Mouse (Mus musculus): ENCODE results near the gene Plekhm1. TPM values are rescaled to one million over a fixed set of nuclear protein-coding genes. Genes with fewer than 3 reads are reported as not detected.

Plekhm1 gene
- polyA plus RNA-seq, 1 experiment from 2014 or later = 4.7 TPM

DNA sequence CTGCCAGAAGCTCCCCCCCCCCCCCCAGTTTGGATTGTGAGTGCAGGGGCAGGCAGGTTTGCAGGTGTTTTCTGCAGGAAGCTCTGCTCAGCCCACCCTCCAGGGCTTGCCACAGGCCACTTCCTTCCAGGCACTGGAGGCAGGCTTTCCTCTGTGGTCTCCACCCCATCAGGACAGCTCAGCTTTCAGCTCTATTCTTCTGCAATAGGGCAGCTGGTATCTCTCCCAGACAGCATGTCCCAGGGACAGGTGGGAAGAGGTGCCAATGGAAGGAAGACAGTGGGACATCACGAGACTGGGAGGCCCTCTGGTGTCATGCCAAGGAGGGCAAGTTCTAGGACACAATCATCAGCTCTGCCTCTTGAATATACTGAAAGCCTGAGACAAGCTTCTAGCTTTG, 37.2 kb downstream of the Plekhm1 start:
- 71% methylated on average over 1 of the region's 1 CpGs for WGBS
- H3K9ac ChIP-seq (ENCODE audit: low read depth, low read length) = no peak overlapping the region
- H3K36me3 ChIP-seq (ENCODE audit: control insufficient read depth, insufficient read depth) = peaks cover 66% of the 10 kb centered on the region
- H3K4me2 ChIP-seq (replicated peaks; ENCODE audit: low read depth) = no peak overlapping the region
- no peak overlapping the region for H3K4me3 ChIP-seq (ENCODE audit: low read depth, low read length)
- ATAC-seq = no peak
- H3K27ac ChIP-seq (ENCODE audit: low read depth, low read length) = no peak overlapping the region
- H3K9me3 ChIP-seq (ENCODE audit: control insufficient read depth) = no peaks in the 10 kb centered on the region
- no peak for TF ChIP-seq CTCF (IDR thresholded peaks at IDR 0.05; ENCODE audit: low read depth)
- H3K27me3 ChIP-seq (replicated peaks; ENCODE audit: control insufficient read depth, insufficient read depth, low read length) = no peaks in the 10 kb centered on the region
- no peaks in the 10 kb centered on the region for H3K4me1 ChIP-seq (replicated peaks; ENCODE audit: control insufficient read depth, insufficient read depth, low read length)

DNA sequence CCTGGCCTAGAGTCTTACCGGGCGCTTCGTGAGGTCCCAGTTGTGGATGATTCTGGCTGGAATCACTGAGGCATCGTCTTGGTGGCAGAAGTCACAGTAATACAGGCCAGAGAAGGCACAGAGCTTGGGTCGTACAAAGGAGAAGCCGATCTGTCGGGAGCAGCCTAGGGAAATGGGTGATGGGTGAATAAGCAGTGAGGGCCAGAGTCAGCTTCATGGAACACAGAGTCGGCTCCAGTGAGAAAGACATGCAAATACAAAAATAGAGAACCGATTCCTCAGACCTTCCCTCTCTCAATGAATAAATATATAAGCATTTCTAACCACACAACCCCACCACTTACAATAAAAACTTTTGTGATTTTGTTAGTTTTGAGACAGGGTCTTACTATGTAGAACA, 38.6 kb downstream of the Plekhm1 start:
- Histone ChIP-seq H3K4me1 (replicated peaks; ENCODE audit: control insufficient read depth, insufficient read depth, low read length) (no peaks in the 10 kb centered on the region), H3K27me3 (replicated peaks; ENCODE audit: control insufficient read depth, insufficient read depth, low read length) (no peaks in the 10 kb centered on the region), H3K27ac (ENCODE audit: low read depth, low read length) (no peak overlapping the region), H3K4me2 (replicated peaks; ENCODE audit: low read depth) (no peak overlapping the region), H3K9ac (ENCODE audit: low read depth, low read length) (no peak overlapping the region), H3K4me3 (ENCODE audit: low read depth, low read length) (no peak overlapping the region), H3K36me3 (ENCODE audit: control insufficient read depth, insufficient read depth) (peaks cover 56% of the 10 kb centered on the region), H3K9me3 (ENCODE audit: control insufficient read depth) (no peaks in the 10 kb centered on the region)
- ATAC-seq = no peak
- no peak for TF ChIP-seq CTCF (IDR thresholded peaks at IDR 0.05; ENCODE audit: low read depth)
- 94% methylated on average over 9 of the region's 9 CpGs for WGBS

DNA sequence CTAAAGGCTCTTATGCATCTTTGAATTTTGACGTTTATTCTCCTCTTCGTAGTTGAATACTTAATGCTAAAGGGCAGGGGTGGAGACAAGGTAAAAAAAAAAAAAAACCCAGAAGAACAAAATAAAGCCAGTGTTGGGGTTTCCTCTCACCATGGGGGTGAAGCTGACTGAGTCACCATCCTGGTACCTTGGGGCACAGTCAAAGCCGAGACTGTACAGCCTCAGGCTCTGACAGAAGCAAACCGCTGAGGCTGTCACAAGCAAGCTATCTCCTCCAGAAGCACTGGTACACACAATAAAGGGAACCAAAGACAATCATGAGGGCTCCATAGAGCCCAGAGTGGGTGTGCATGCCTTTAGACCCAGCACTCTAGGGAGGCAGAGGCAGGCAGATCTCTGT, 39.9 kb downstream of the Plekhm1 start:
- no peak for ATAC-seq
- Histone ChIP-seq H3K36me3 (ENCODE audit: control insufficient read depth, insufficient read depth) (peaks cover 56% of the 10 kb centered on the region), H3K27me3 (replicated peaks; ENCODE audit: control insufficient read depth, insufficient read depth, low read length) (no peaks in the 10 kb centered on the region), H3K4me2 (replicated peaks; ENCODE audit: low read depth) (no peak overlapping the region), H3K4me3 (ENCODE audit: low read depth, low read length) (no peak overlapping the region), H3K9me3 (ENCODE audit: control insufficient read depth) (no peaks in the 10 kb centered on the region), H3K4me1 (replicated peaks; ENCODE audit: control insufficient read depth, insufficient read depth, low read length) (no peaks in the 10 kb centered on the region), H3K27ac (ENCODE audit: low read depth, low read length) (no peak overlapping the region), H3K9ac (ENCODE audit: low read depth, low read length) (no peak overlapping the region)
- WGBS = 88% methylated on average over 4 of the region's 4 CpGs
- no peak for TF ChIP-seq CTCF (IDR thresholded peaks at IDR 0.05; ENCODE audit: low read depth)

DNA sequence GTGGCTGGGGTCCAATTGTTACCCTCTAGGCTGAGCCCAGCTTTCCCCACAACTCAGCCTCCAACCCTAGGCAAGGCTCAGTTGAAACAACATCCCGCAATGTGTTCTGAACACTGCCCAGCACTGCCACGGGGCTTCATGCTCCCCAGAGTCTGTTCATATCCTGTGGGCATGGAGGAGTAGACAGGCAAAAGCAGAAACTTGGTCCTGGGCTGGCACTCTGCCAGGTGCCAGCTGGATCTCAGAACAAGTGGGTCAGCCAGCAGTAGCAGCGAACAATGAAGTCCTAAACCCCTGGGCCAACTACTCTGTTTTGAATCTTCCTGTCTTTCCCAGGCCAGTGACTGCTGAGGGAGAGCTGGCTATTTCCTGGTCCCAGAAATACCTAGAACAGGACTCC, 40.4 kb downstream of the Plekhm1 start:
- WGBS = 76% methylated on average over 3 of the region's 3 CpGs
- Histone ChIP-seq H3K4me1 (replicated peaks; ENCODE audit: control insufficient read depth, insufficient read depth, low read length) (no peaks in the 10 kb centered on the region), H3K27ac (ENCODE audit: low read depth, low read length) (0 out of 2 replicates have a peak overlapping the region, but pooled peaks have one; percentile 42), H3K4me2 (replicated peaks; ENCODE audit: low read depth) (no peak overlapping the region), H3K9ac (ENCODE audit: low read depth, low read length) (no peak overlapping the region; the same call in 1 of the 2 replicates), H3K4me3 (ENCODE audit: low read depth, low read length) (no peak overlapping the region), H3K36me3 (ENCODE audit: control insufficient read depth, insufficient read depth) (peaks cover 56% of the 10 kb centered on the region), H3K9me3 (ENCODE audit: control insufficient read depth) (no peaks in the 10 kb centered on the region), H3K27me3 (replicated peaks; ENCODE audit: control insufficient read depth, insufficient read depth, low read length) (no peaks in the 10 kb centered on the region)
- no peak for TF ChIP-seq CTCF (IDR thresholded peaks at IDR 0.05; ENCODE audit: low read depth)
- ATAC-seq = no peak

DNA sequence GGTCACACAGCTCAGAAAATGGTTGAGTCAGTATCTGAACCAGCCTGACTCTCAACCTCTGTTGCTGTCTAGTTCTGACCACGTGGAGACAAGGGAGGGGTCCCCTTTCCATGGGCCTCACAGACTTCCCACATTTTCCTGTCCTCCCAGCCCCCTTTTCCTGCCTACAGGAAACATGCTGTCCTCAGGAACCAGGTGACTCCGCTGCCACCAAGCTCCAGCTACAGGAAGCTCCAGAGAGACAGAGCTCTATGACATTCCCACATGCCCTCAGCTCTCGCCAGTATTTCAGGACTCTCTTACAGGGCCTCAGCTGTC, 41.3 kb downstream of the Plekhm1 start:
- peaks cover 52% of the 10 kb centered on the region for H3K36me3 ChIP-seq (ENCODE audit: control insufficient read depth, insufficient read depth)
- H3K27me3 ChIP-seq (replicated peaks; ENCODE audit: control insufficient read depth, insufficient read depth, low read length) = no peaks in the 10 kb centered on the region
- H3K9me3 ChIP-seq (ENCODE audit: control insufficient read depth) = no peaks in the 10 kb centered on the region
- peak overlapping the region; percentile 42 for H3K27ac ChIP-seq (ENCODE audit: low read depth, low read length)
- no peak for TF ChIP-seq CTCF (IDR thresholded peaks at IDR 0.05; ENCODE audit: low read depth)
- H3K9ac ChIP-seq (ENCODE audit: low read depth, low read length) = no peak overlapping the region
- no peaks in the 10 kb centered on the region for H3K4me1 ChIP-seq (replicated peaks; ENCODE audit: control insufficient read depth, insufficient read depth, low read length)
- ATAC-seq = no peak
- no peak overlapping the region for H3K4me3 ChIP-seq (ENCODE audit: low read depth, low read length)
- 52% methylated on average over 3 of the region's 3 CpGs for WGBS
- H3K4me2 ChIP-seq (replicated peaks; ENCODE audit: low read depth) = no peak overlapping the region

DNA sequence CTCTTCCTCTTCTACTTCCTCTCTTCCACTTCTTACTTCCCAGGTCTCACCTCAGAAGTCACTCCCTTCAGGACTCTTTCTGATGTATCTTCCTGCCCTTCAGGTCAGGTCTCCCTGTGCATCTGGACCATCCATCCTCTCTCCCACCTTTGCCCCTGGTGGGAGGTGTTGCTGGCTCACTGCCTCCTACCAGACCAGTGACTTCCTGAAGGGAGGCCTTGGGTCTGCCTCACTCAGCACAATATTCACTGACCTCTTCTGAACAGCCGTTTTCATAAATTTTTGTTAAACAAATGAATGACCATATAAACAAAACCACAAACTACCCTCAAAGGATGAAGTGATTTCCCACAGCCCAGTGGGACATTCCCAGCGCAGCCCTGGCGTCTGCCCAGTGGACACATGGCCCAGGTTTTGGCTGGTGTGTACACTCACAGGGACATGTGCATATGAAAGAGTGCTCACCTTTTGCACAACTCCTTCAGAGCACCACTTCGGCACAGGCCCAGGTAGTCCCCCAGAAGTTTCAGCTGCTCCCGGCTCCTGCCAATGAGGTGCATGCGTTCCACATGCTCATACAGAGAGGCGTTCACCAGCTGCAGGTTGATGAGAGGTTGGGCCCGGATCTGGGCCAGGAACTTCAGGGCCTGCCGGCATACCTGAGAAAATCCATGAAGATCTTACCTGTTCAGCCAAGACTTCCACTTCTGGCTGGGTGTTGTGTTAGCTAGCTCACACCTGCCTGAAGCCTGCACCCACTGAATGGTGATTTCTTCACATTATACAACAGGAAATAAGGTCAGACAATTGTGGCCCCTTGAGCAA, 41.9 kb downstream of the Plekhm1 start:
- Histone ChIP-seq H3K9ac (ENCODE audit: low read depth, low read length) (no peak overlapping the region), H3K4me1 (replicated peaks; ENCODE audit: control insufficient read depth, insufficient read depth, low read length) (no peaks in the 10 kb centered on the region), H3K4me2 (replicated peaks; ENCODE audit: low read depth) (no peak overlapping the region), H3K36me3 (ENCODE audit: control insufficient read depth, insufficient read depth) (peaks cover 49% of the 10 kb centered on the region; the same call in 1 of the 2 replicates), H3K27me3 (replicated peaks; ENCODE audit: control insufficient read depth, insufficient read depth, low read length) (no peaks in the 10 kb centered on the region), H3K9me3 (ENCODE audit: control insufficient read depth) (no peaks in the 10 kb centered on the region), H3K4me3 (ENCODE audit: low read depth, low read length) (no peak overlapping the region), H3K27ac (ENCODE audit: low read depth, low read length) (no peak overlapping the region)
- TF ChIP-seq CTCF (IDR thresholded peaks at IDR 0.05; ENCODE audit: low read depth) = no peak
- WGBS = 84% methylated on average over 9 of the region's 9 CpGs
- peak; percentile 42 for ATAC-seq

All from intestine, postnatal 0 days (tissue).